Mouse (Mus musculus) embryonic facial prominence, embryonic 13.5 days (tissue): ENCODE data around the gene Hnf1a. TPM values are rescaled to one million over a fixed set of nuclear protein-coding genes. Genes with fewer than 3 reads are reported as not detected.

Experiments used
- ATAC-seq: fragments of 200-750 bp; cut with Nextera tagmentation; 2 replicates; pipeline ENCODE4 v1.8.0; 2017; ENCODE audit warnings: low read depth; ENCODE audit not compliant: insufficient number of reproducible peaks, insufficient read depth, low FRiP score, low TSS enrichment
- H3K27ac ChIP-seq: fragments of 300-500 bp; sonication (generic); 2 replicates; pipeline ENCODE4 v1.5.1; 2015; ENCODE audit warnings: moderate library complexity, mild to moderate bottlenecking, inconsistent platforms
- H3K27me3 ChIP-seq: fragments of 300-500 bp; sonication (generic); 2 replicates; pipeline ENCODE4 v1.6.1; 2015; ENCODE audit warnings: mild to moderate bottlenecking, inconsistent platforms
- H3K36me3 ChIP-seq: fragments of 300-500 bp; sonication (generic); 2 replicates; pipeline ENCODE4 v1.6.1; 2015; ENCODE audit warnings: mild to moderate bottlenecking, inconsistent platforms
- H3K4me1 ChIP-seq: fragments of 300-500 bp; sonication (generic); 2 replicates; pipeline ENCODE4 v1.6.1; 2015; ENCODE audit warnings: inconsistent platforms
- H3K4me2 ChIP-seq: fragments of 300-500 bp; sonication (generic); 2 replicates; pipeline ENCODE4 v1.6.1; 2015; ENCODE audit warnings: moderate library complexity, mild to moderate bottlenecking, inconsistent platforms
- H3K4me3 ChIP-seq: fragments of 300-500 bp; sonication (generic); 2 replicates; pipeline ENCODE4 v1.5.1; 2015; ENCODE audit warnings: mild to moderate bottlenecking, inconsistent platforms
- H3K9ac ChIP-seq: fragments of 300-500 bp; sonication (generic); 2 replicates; pipeline ENCODE4 v1.6.1; 2015; ENCODE audit warnings: mild to moderate bottlenecking, inconsistent platforms
- H3K9me3 ChIP-seq: fragments of 300-500 bp; sonication (generic); 2 replicates; pipeline ENCODE4 v1.6.1; 2016; ENCODE audit warnings: inconsistent platforms
- WGBS: fragments of 180-500 bp; shearing (Covaris S2); methylation state at CpG from one replicate; pipeline ENCODE4 v1.1.7; 2015; ENCODE audit warnings: mixed read lengths; 5-methylcytosine and 5-hydroxymethylcytosine counted together
- polyA plus RNA-seq: library from polyadenylated mRNA; unstranded; fragments of >200 nt; fragmentation: Nextera tagmentation; extraction: Ambion mirVana; gene quantifications from 2 replicates; pipeline ENCODE4 v1.2.1, GENCODE M21; 2015

Gene Hnf1a
- polyA plus RNA-seq, 1 experiment from 2014 or later, result not detected

- 4% methylated on average over 6 of the region's 6 CpGs for WGBS
- H3K36me3 ChIP-seq, result no peaks in the 10 kb centered on the region
- peaks cover 17% of the 10 kb centered on the region for H3K4me1 ChIP-seq
- H3K4me3 ChIP-seq, result peak overlapping the region; percentile 46
- no peak overlapping the region for H3K27ac ChIP-seq
- H3K9ac ChIP-seq, result peak overlapping the region; percentile 59; the same call in 1 of the 2 replicates
- no peaks in the 10 kb centered on the region for H3K9me3 ChIP-seq
- H3K4me2 ChIP-seq, result peak overlapping the region; percentile 86
- ATAC-seq, result no peak
- no peaks in the 10 kb centered on the region for H3K27me3 ChIP-seq
Measured at GRCm38 (mm10) chr5:114978888-114979249, 8.0 kb upstream of the Hnf1a start.

DNA sequence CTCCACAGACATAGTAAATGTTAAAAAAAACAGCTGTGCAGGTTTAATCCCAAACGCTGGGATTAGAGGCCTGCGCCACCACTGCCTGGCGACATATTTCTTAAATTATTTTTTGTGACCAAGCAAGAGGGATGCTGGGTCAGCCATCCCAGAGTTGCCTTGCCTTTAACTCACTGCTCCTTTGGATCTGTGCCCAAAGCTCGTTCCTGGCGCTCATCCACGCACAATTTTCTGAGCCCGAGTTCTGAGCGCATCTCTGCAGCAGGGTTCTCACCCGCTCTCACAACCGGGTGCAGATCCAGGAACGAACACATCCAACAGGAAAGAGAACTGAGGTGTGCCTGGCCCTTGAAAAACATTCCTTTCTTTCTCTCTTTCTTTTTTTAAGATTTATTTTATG is 7.6 kb upstream of the Hnf1a start:
- Histone ChIP-seq H3K27me3 (no peaks in the 10 kb centered on the region), H3K4me3 (no peak overlapping the region), H3K9me3 (no peaks in the 10 kb centered on the region), H3K27ac (no peak overlapping the region), H3K4me1 (peaks cover 17% of the 10 kb centered on the region), H3K9ac (0 out of 2 replicates have a peak overlapping the region, but pooled peaks have one; percentile 11), H3K36me3 (no peaks in the 10 kb centered on the region), H3K4me2 (no peak overlapping the region)
- no peak for ATAC-seq
- 67% methylated on average over 11 of the region's 11 CpGs for WGBS

DNA sequence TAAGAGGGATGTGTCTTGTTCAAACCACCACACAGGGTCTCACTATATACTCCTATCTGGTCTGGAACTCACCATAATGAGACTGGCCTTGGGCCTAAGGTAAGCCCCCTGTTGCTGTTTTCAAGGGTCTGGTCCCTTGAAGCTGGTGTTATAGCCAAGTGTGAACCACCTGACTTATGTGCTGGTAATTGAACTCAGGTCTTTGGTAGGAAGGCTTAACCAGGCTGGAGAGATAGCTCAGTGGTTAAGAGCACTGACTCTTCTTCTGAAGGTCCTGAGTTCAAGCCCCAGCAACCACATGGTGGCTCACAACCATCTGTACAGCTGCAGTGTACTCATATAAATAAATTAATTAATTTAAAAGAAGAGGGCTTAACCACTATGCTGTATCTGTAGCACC is 6.0 kb upstream of the Hnf1a start:
- ATAC-seq, result no peak
- H3K9me3 ChIP-seq, result no peaks in the 10 kb centered on the region
- H3K9ac ChIP-seq, result no peak overlapping the region

GRCm38 (mm10) chr5:114973131-114973530 is 2.2 kb upstream of the Hnf1a start:
- 82% methylated on average over 8 of the region's 8 CpGs for WGBS

More for the DNA sequence above, 6.0 kb upstream of the Hnf1a start:
- Histone ChIP-seq H3K27ac (no peak overlapping the region), H3K4me2 (no peak overlapping the region), H3K27me3 (no peaks in the 10 kb centered on the region), H3K4me3 (no peak overlapping the region), H3K4me1 (peaks cover 17% of the 10 kb centered on the region), H3K36me3 (no peaks in the 10 kb centered on the region)

GRCm38 (mm10) chr5:114972201-114972600 is 1.3 kb upstream of the Hnf1a start:
- 82% methylated on average over 9 of the region's 9 CpGs for WGBS
- ATAC-seq, result no peak
- Histone ChIP-seq H3K36me3 (no peaks in the 10 kb centered on the region), H3K4me2 (no peak overlapping the region), H3K27me3 (peaks cover 23% of the 10 kb centered on the region), H3K9me3 (no peaks in the 10 kb centered on the region), H3K27ac (no peak overlapping the region), H3K4me1 (0 out of 2 replicates have a peak, but pooled peaks cover 3% of the 10 kb centered on the region), H3K4me3 (no peak overlapping the region), H3K9ac (no peak overlapping the region)

More at GRCm38 (mm10) chr5:114973131-114973530, 2.2 kb upstream of the Hnf1a start:
- H3K36me3 ChIP-seq, result no peaks in the 10 kb centered on the region
- no peak overlapping the region for H3K27ac ChIP-seq
- no peak overlapping the region for H3K4me2 ChIP-seq
- no peak overlapping the region for H3K9ac ChIP-seq
- peaks cover 13% of the 10 kb centered on the region for H3K27me3 ChIP-seq
- no peak for ATAC-seq
- H3K4me1 ChIP-seq, result 0 out of 2 replicates have a peak, but pooled peaks cover 3% of the 10 kb centered on the region
- no peaks in the 10 kb centered on the region for H3K9me3 ChIP-seq
- H3K4me3 ChIP-seq, result no peak overlapping the region

GRCm38 (mm10) chr5:114969609-114970215 is 1.2 kb downstream of the Hnf1a start:
- ATAC-seq, result no peak
- Histone ChIP-seq H3K9ac (no peak overlapping the region), H3K36me3 (no peaks in the 10 kb centered on the region), H3K27me3 (peaks cover 26% of the 10 kb centered on the region), H3K4me3 (no peak overlapping the region), H3K4me1 (peaks cover 10% of the 10 kb centered on the region; the same call in 1 of the 2 replicates), H3K27ac (no peak overlapping the region), H3K4me2 (no peak overlapping the region), H3K9me3 (no peaks in the 10 kb centered on the region)
- 55% methylated on average over 13 of the region's 13 CpGs for WGBS

DNA sequence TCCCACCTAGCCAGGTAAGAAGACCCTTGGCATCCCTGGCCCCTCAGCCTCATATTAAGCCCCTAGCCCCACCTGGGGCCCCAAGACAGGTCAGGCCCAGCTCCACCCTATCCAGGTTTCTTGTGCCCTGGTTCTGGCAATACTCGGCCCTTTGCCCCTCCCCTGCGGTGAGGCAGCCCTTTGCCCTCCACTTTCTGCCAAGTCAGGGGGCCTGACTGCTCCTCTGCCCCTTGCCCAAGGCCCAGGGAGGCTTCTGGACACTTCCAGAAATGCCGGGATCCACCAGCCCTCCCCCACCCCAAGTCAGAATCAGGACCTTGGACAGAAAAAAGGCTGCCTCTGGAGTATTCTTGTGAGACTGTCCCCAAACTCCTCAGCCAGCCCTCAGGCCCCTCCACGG is 1.8 kb downstream of the Hnf1a start:
- H3K27me3 ChIP-seq, result peaks cover 26% of the 10 kb centered on the region
- H3K27ac ChIP-seq, result no peak overlapping the region
- H3K4me3 ChIP-seq, result no peak overlapping the region
- no peaks in the 10 kb centered on the region for H3K9me3 ChIP-seq
- peaks cover 10% of the 10 kb centered on the region; the same call in 1 of the 2 replicates for H3K4me1 ChIP-seq
- H3K4me2 ChIP-seq, result no peak overlapping the region
- 8% methylated on average over 4 of the region's 4 CpGs for WGBS
- 0 out of 2 replicates have a peak overlapping the region, but pooled peaks have one; percentile 16 for H3K9ac ChIP-seq
- ATAC-seq, result no peak
- no peaks in the 10 kb centered on the region for H3K36me3 ChIP-seq

DNA sequence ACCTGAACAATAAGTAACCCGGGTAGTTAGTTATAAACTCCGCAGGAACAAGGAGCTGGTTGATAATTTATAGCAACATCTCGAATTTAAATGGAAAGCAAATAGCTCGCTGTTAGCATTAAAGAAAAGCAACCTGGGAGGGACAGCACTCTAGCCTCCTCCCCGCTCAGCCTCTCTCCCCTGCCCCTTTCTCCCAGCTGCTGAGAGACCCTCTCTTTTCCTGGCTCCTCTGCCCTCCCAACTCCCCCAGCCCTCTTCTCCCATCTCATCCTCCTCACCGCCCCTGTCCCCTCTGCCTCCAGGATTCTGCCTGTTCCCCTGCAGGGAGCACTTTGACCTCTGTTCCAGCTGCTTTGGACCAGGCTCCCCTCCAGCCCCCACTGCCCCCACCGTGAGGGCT is 2.2 kb downstream of the Hnf1a start:
- H3K9me3 ChIP-seq, result no peaks in the 10 kb centered on the region
- no peak for ATAC-seq
- H3K9ac ChIP-seq, result 0 out of 2 replicates have a peak overlapping the region, but pooled peaks have one; percentile 16
- no peak overlapping the region for H3K4me3 ChIP-seq
- no peak overlapping the region for H3K27ac ChIP-seq
- WGBS, result 17% methylated on average over 7 of the region's 7 CpGs
- peaks cover 26% of the 10 kb centered on the region for H3K27me3 ChIP-seq
- H3K36me3 ChIP-seq, result no peaks in the 10 kb centered on the region
- no peak overlapping the region for H3K4me2 ChIP-seq
- peaks cover 10% of the 10 kb centered on the region; the same call in 1 of the 2 replicates for H3K4me1 ChIP-seq

GRCm38 (mm10) chr5:114967523-114968268 is 3.2 kb downstream of the Hnf1a start:
- no peak overlapping the region for H3K9ac ChIP-seq
- no peaks in the 10 kb centered on the region for H3K9me3 ChIP-seq
- peaks cover 26% of the 10 kb centered on the region for H3K27me3 ChIP-seq
- no peak overlapping the region for H3K4me2 ChIP-seq
- no peaks in the 10 kb centered on the region for H3K36me3 ChIP-seq
- no peak overlapping the region for H3K27ac ChIP-seq
- H3K4me3 ChIP-seq, result no peak overlapping the region
- 38% methylated on average over 14 of the region's 14 CpGs for WGBS
- H3K4me1 ChIP-seq, result peaks cover 10% of the 10 kb centered on the region; the same call in 1 of the 2 replicates
- ATAC-seq, result no peak

GRCm38 (mm10) chr5:114964967-114965898 is 5.7 kb downstream of the Hnf1a start:
- H3K9me3 ChIP-seq, result no peaks in the 10 kb centered on the region
- H3K4me3 ChIP-seq, result no peak overlapping the region
- H3K27me3 ChIP-seq, result peaks cover 26% of the 10 kb centered on the region
- no peaks in the 10 kb centered on the region for H3K36me3 ChIP-seq
- H3K9ac ChIP-seq, result no peak overlapping the region
- peaks cover 12% of the 10 kb centered on the region; the same call in 1 of the 2 replicates for H3K4me1 ChIP-seq
- WGBS, result 61% methylated on average over 17 of the region's 17 CpGs
- no peak for ATAC-seq
- H3K4me2 ChIP-seq, result no peak overlapping the region
- no peak overlapping the region for H3K27ac ChIP-seq

GRCm38 (mm10) chr5:114964315-114964966 is 6.5 kb downstream of the Hnf1a start:
- ATAC-seq, result no peak
- WGBS, result 62% methylated on average over 7 of the region's 7 CpGs
- H3K4me2 ChIP-seq, result no peak overlapping the region
- no peak overlapping the region for H3K4me3 ChIP-seq
- H3K9ac ChIP-seq, result no peak overlapping the region
- H3K27me3 ChIP-seq, result peaks cover 25% of the 10 kb centered on the region
- peaks cover 12% of the 10 kb centered on the region; the same call in 1 of the 2 replicates for H3K4me1 ChIP-seq
- H3K36me3 ChIP-seq, result no peaks in the 10 kb centered on the region
- no peaks in the 10 kb centered on the region for H3K9me3 ChIP-seq
- no peak overlapping the region for H3K27ac ChIP-seq
